Mouse (Mus musculus) embryonic facial prominence, embryonic 11.5 days (tissue): Measurements from ENCODE around the gene Cd101. TPM values are rescaled to one million over a fixed set of nuclear protein-coding genes. Genes with fewer than 3 reads are reported as not detected.

Source experiments
- ATAC-seq: fragments of 200-750 bp; cut with Nextera tagmentation; replicated peaks from 2 replicates; pipeline ENCODE4 v1.8.0; 2017; ENCODE audit warnings: low read depth; ENCODE audit not compliant: insufficient number of reproducible peaks, low FRiP score, low TSS enrichment
- DNase-seq: peaks from one replicate; pipeline ENCODE4 v3.0.0-alpha.2; 2015; ENCODE audit warnings: low spot score
- H3K27ac ChIP-seq: fragments of 300-500 bp; sonication (generic); replicated peaks from 2 replicates; pipeline ENCODE4 v1.5.1; 2014; ENCODE audit warnings: mild to moderate bottlenecking, low read depth, low read length, control low read depth
- H3K27me3 ChIP-seq: fragments of 300-500 bp; sonication (generic); 2 replicates; pipeline ENCODE4 v1.6.1; 2014; ENCODE audit warnings: mild to moderate bottlenecking, low read length, moderate library complexity, mixed read lengths; ENCODE audit not compliant: control insufficient read depth, insufficient read depth
- H3K36me3 ChIP-seq: fragments of 300-500 bp; sonication (generic); replicated peaks from 2 replicates; pipeline ENCODE4 v1.6.1; 2014; ENCODE audit warnings: low read depth, mild to moderate bottlenecking, low read length, moderate library complexity, mixed read lengths; ENCODE audit not compliant: control insufficient read depth, insufficient read depth
- H3K4me1 ChIP-seq: fragments of 300-500 bp; sonication (generic); 2 replicates; pipeline ENCODE4 v1.6.1; 2014; ENCODE audit warnings: low read length, mixed read lengths; ENCODE audit not compliant: control insufficient read depth, insufficient read depth
- H3K4me2 ChIP-seq: fragments of 300-500 bp; sonication (generic); 2 replicates; pipeline ENCODE4 v1.6.1; 2014; ENCODE audit warnings: low read depth, mild to moderate bottlenecking, control low read depth, low read length, moderate library complexity
- H3K4me3 ChIP-seq: fragments of 300-500 bp; sonication (generic); 2 replicates; pipeline ENCODE4 v1.5.1; 2014; ENCODE audit warnings: low read depth, low read length, control low read depth
- H3K9ac ChIP-seq: fragments of 300-500 bp; sonication (generic); replicated peaks from 2 replicates; pipeline ENCODE4 v1.6.1; 2014; ENCODE audit warnings: mild to moderate bottlenecking, control low read depth, low read length
- H3K9me3 ChIP-seq: fragments of 300-500 bp; sonication (generic); replicated peaks from 2 replicates; pipeline ENCODE4 v1.6.1; 2016; ENCODE audit warnings: mild to moderate bottlenecking, low read length, inconsistent platforms, mixed read lengths; ENCODE audit not compliant: control insufficient read depth
- WGBS: fragments of 180-500 bp; shearing (Covaris S2); extraction: QIAGEN DNeasy Blood & Tissue Kit; methylation state at CpG from one replicate; pipeline ENCODE4 v1.1.7; 2014; 5-methylcytosine and 5-hydroxymethylcytosine counted together
- polyA plus RNA-seq: library from polyadenylated mRNA; unstranded; fragments of >200 nt; fragmentation: Nextera tagmentation; extraction: Ambion mirVana; gene quantifications from 2 replicates; pipeline ENCODE4 v1.2.1, GENCODE M21; 2014

The Cd101 gene
- polyA plus RNA-seq, 1 experiment from 2014 or later = not detected

GRCm38 (mm10) chr3:100997785-100998570 is 31.4 kb downstream of the Cd101 start:
- ATAC-seq (no peak), DNase-seq (no peak)
- H3K27me3 ChIP-seq = no peaks in the 10 kb centered on the region
- H3K4me1 ChIP-seq = no peaks in the 10 kb centered on the region
- no peak overlapping the region for H3K9ac ChIP-seq
- H3K9me3 ChIP-seq = no peaks in the 10 kb centered on the region
- H3K36me3 ChIP-seq = no peaks in the 10 kb centered on the region
- no peak overlapping the region for H3K4me3 ChIP-seq
- 76% methylated on average over 10 of the region's 10 CpGs for WGBS
- no peak overlapping the region for H3K4me2 ChIP-seq
- no peak overlapping the region for H3K27ac ChIP-seq

GRCm38 (mm10) chr3:100994252-100994651 is 35.1 kb downstream of the Cd101 start:
- 68% methylated on average over 4 of the region's 4 CpGs for WGBS
- Histone ChIP-seq H3K4me2 (no peak overlapping the region), H3K9me3 (no peaks in the 10 kb centered on the region), H3K4me3 (no peak overlapping the region), H3K27me3 (no peaks in the 10 kb centered on the region), H3K27ac (no peak overlapping the region), H3K4me1 (no peaks in the 10 kb centered on the region), H3K36me3 (no peaks in the 10 kb centered on the region), H3K9ac (no peak overlapping the region)
- no peak for DNase-seq
- no peak for ATAC-seq

- 68% methylated on average over 15 of the region's 15 CpGs for WGBS
- H3K4me1 ChIP-seq = no peaks in the 10 kb centered on the region
- no peak overlapping the region for H3K9ac ChIP-seq
Observed at GRCm38 (mm10) chr3:100993718-100994117, 35.6 kb downstream of the Cd101 start.

GRCm38 (mm10) chr3:100993158-100993557 is 36.2 kb downstream of the Cd101 start:
- no peaks in the 10 kb centered on the region for H3K4me1 ChIP-seq
- WGBS = 81% methylated on average over 7 of the region's 7 CpGs
- H3K9me3 ChIP-seq = no peaks in the 10 kb centered on the region
- H3K27ac ChIP-seq = no peak overlapping the region
- no peaks in the 10 kb centered on the region for H3K36me3 ChIP-seq
- H3K4me2 ChIP-seq = no peak overlapping the region
- no peak for ATAC-seq
- no peaks in the 10 kb centered on the region for H3K27me3 ChIP-seq
- no peak overlapping the region for H3K9ac ChIP-seq
- no peak for DNase-seq
- no peak overlapping the region for H3K4me3 ChIP-seq

More at GRCm38 (mm10) chr3:100993718-100994117, 35.6 kb downstream of the Cd101 start:
- DNase-seq (no peak), ATAC-seq (no peak)
- Histone ChIP-seq H3K9me3 (no peaks in the 10 kb centered on the region), H3K36me3 (no peaks in the 10 kb centered on the region), H3K4me3 (no peak overlapping the region), H3K4me2 (no peak overlapping the region), H3K27ac (no peak overlapping the region), H3K27me3 (no peaks in the 10 kb centered on the region)

- Histone ChIP-seq H3K9ac (no peak overlapping the region), H3K36me3 (no peaks in the 10 kb centered on the region), H3K27ac (no peak overlapping the region), H3K4me2 (no peak overlapping the region), H3K9me3 (no peaks in the 10 kb centered on the region), H3K4me1 (no peaks in the 10 kb centered on the region), H3K4me3 (no peak overlapping the region), H3K27me3 (no peaks in the 10 kb centered on the region)
- DNase-seq (no peak), ATAC-seq (no peak)
- 70% methylated on average over 1 of the region's 1 CpGs for WGBS
Observed at GRCm38 (mm10) chr3:100990231-100990630, 39.1 kb downstream of the Cd101 start.

- no peak overlapping the region for H3K27ac ChIP-seq
Observed at GRCm38 (mm10) chr3:100989417-100989816, 39.9 kb downstream of the Cd101 start.

GRCm38 (mm10) chr3:100979290-100979689 is 50.1 kb downstream of the Cd101 start:
- Histone ChIP-seq H3K36me3 (no peaks in the 10 kb centered on the region), H3K4me3 (no peak overlapping the region), H3K27ac (no peak overlapping the region), H3K4me1 (no peaks in the 10 kb centered on the region), H3K27me3 (no peaks in the 10 kb centered on the region), H3K9me3 (no peaks in the 10 kb centered on the region), H3K9ac (no peak overlapping the region), H3K4me2 (no peak overlapping the region)
- ATAC-seq (no peak), DNase-seq (no peak)
- WGBS = 76% methylated on average over 8 of the region's 8 CpGs

More at GRCm38 (mm10) chr3:100989417-100989816, 39.9 kb downstream of the Cd101 start:
- ATAC-seq (no peak), DNase-seq (no peak)
- Histone ChIP-seq H3K27me3 (no peaks in the 10 kb centered on the region), H3K4me1 (no peaks in the 10 kb centered on the region), H3K4me3 (no peak overlapping the region), H3K9ac (no peak overlapping the region), H3K36me3 (no peaks in the 10 kb centered on the region), H3K9me3 (no peaks in the 10 kb centered on the region), H3K4me2 (no peak overlapping the region)
- 70% methylated on average over 12 of the region's 12 CpGs for WGBS

GRCm38 (mm10) chr3:100973906-100974305 is 55.5 kb downstream of the Cd101 start:
- Histone ChIP-seq H3K27ac (no peak overlapping the region), H3K9me3 (no peaks in the 10 kb centered on the region), H3K36me3 (no peaks in the 10 kb centered on the region), H3K4me2 (no peak overlapping the region), H3K27me3 (no peaks in the 10 kb centered on the region), H3K4me1 (no peaks in the 10 kb centered on the region), H3K4me3 (no peak overlapping the region), H3K9ac (no peak overlapping the region)
- WGBS = 5% methylated on average over 1 of the region's 1 CpGs
- DNase-seq (peak; percentile 78), ATAC-seq (no peak)
